Mouse (Mus musculus): Measurements from ENCODE around the gene Cxcr2. TPM values are rescaled to one million over a fixed set of nuclear protein-coding genes. Genes with fewer than 3 reads are reported as not detected.
A peak's percentile ranks its signal among the peaks of the same experiment; 100 is the strongest.

The Cxcr2 gene
- polyA plus RNA-seq, 2 experiments, result 0.51 to 0.59 TPM

- no peaks in the 10 kb centered on the region for H3K4me1 ChIP-seq (replicated peaks; ENCODE audit: control insufficient read depth in 2 of 2, insufficient read depth in 2 of 2, low read length in 1 of 2)
- H3K4me3 ChIP-seq (ENCODE audit: insufficient read depth in 1 of 2, low read depth in 2 of 2, low read length in 2 of 2), result peak within 1 kb of the TSS; percentile 16 to 49
- ATAC-seq (ENCODE audit: insufficient read depth) (no peak), DNase-seq (ENCODE audit: low read depth in 3 of 3, low spot score in 3 of 3) (peak; percentile 17 to 54 (median 33))
- TF ChIP-seq CTCF (IDR thresholded peaks at IDR 0.05; ENCODE audit: low read depth) (peak; percentile 79), EP300 (IDR thresholded peaks at IDR 0.05; ENCODE audit: low read depth) (no peak)
- H3K27me3 ChIP-seq (ENCODE audit: control insufficient read depth, insufficient read depth, low read length), result peaks cover 27% of the 10 kb centered on the region
- no peak within 1 kb of the TSS for H3K27ac ChIP-seq
- no peaks in the 10 kb centered on the region for H3K36me3 ChIP-seq (replicated peaks; ENCODE audit: control insufficient read depth, insufficient read depth, low read depth)
- peak within 1 kb of the TSS; percentile 72 for H3K4me2 ChIP-seq (ENCODE audit: low read depth)
- WGBS (ENCODE audit: insufficient replicate concordance), result 2% methylated on average over 12 of the region's 12 CpGs
- H3K9me3 ChIP-seq (ENCODE audit: control insufficient read depth, low read length), result no peaks in the 10 kb centered on the region
- no peak within 1 kb of the TSS for H3K9ac ChIP-seq (replicated peaks)
Observed at GRCm38 (mm10) chr1:74124991-74125552, 28.7 kb upstream of the Cxcr2 start, which contains the start of gene Rufy4. Gene Rufy4, plus strand, starts transcription at chr1:74125541.

GRCm38 (mm10) chr1:74130883-74131659 lies 22.7 kb upstream of the Cxcr2 start:
- no peak overlapping the region for H3K4me2 ChIP-seq (ENCODE audit: low read depth)
- no peak for ATAC-seq (ENCODE audit: insufficient read depth)
- no peak for TF ChIP-seq EP300 (IDR thresholded peaks at IDR 0.05; ENCODE audit: low read depth)
- peak; percentile 17; the same call in 1 of the 2 replicates for TF ChIP-seq CTCF (IDR thresholded peaks at IDR 0.05; ENCODE audit: low read depth)
- peaks cover 0 to 15% of the 10 kb centered on the region in 2 experiments; a peak in 3 of 4 replicates for H3K4me1 ChIP-seq (replicated peaks; ENCODE audit: control insufficient read depth in 2 of 2, insufficient read depth in 2 of 2, low read length in 1 of 2)
- H3K27me3 ChIP-seq (ENCODE audit: control insufficient read depth, insufficient read depth, low read length), result no peaks in the 10 kb centered on the region
- H3K9ac ChIP-seq (replicated peaks), result no peak overlapping the region
- H3K4me3 ChIP-seq (ENCODE audit: insufficient read depth in 1 of 2, low read depth in 2 of 2, low read length in 2 of 2), result no peak overlapping the region
- no peak overlapping the region for H3K27ac ChIP-seq
- no peaks in the 10 kb centered on the region for H3K9me3 ChIP-seq (ENCODE audit: control insufficient read depth, low read length)
- 66% methylated on average over 8 of the region's 8 CpGs for WGBS (ENCODE audit: insufficient replicate concordance)
- H3K36me3 ChIP-seq (replicated peaks; ENCODE audit: control insufficient read depth, insufficient read depth, low read depth), result no peaks in the 10 kb centered on the region
- DNase-seq (ENCODE audit: low read depth in 3 of 3, low spot score in 3 of 3), result no peak

- TF ChIP-seq CTCF (IDR thresholded peaks at IDR 0.05; ENCODE audit: low read depth) (peak; percentile 21; the same call in 1 of the 2 replicates), EP300 (IDR thresholded peaks at IDR 0.05; ENCODE audit: low read depth) (no peak)
- DNase-seq (ENCODE audit: low read depth in 3 of 3, low spot score in 3 of 3) (no peak), ATAC-seq (ENCODE audit: insufficient read depth) (no peak)
- H3K27me3 ChIP-seq (ENCODE audit: control insufficient read depth, insufficient read depth, low read length), result no peaks in the 10 kb centered on the region
- peaks cover 0 to 15% of the 10 kb centered on the region in 2 experiments; a peak in 3 of 4 replicates for H3K4me1 ChIP-seq (replicated peaks; ENCODE audit: control insufficient read depth in 2 of 2, insufficient read depth in 2 of 2, low read length in 1 of 2)
- 58% methylated on average over 3 of the region's 3 CpGs for WGBS (ENCODE audit: insufficient replicate concordance)
- H3K9me3 ChIP-seq (ENCODE audit: control insufficient read depth, low read length), result no peaks in the 10 kb centered on the region
- H3K36me3 ChIP-seq (replicated peaks; ENCODE audit: control insufficient read depth, insufficient read depth, low read depth), result no peaks in the 10 kb centered on the region
- no peak overlapping the region for H3K27ac ChIP-seq
- no peak overlapping the region for H3K9ac ChIP-seq (replicated peaks)
- H3K4me2 ChIP-seq (ENCODE audit: low read depth), result no peak overlapping the region
- H3K4me3 ChIP-seq (ENCODE audit: insufficient read depth in 1 of 2, low read depth in 2 of 2, low read length in 2 of 2), result no peak overlapping the region
Observed at GRCm38 (mm10) chr1:74132011-74132410, 21.8 kb upstream of the Cxcr2 start.

DNA sequence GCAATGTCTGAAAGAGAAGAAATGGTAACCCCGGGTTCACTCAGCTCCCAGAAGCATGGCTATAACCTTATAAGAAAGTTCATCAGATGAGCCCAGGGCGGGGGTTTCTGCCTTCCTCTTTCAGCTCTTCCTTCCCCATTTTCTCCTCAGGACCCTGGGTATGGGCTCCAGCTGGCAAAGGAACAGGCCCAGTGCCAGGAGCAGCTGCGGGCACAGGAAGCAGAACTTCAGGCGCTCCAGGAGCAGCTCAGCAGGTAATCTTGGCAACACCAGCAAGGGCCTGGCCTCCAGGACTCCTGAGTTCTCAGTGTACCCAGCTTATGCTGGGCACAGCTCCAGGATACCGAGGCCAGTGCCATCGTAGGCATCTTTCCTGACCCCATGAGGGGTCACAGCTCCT lies 19.8 kb upstream of the Cxcr2 start:
- DNase-seq (ENCODE audit: low read depth in 3 of 3, low spot score in 3 of 3), result no peak
- no peaks in the 10 kb centered on the region for H3K9me3 ChIP-seq (ENCODE audit: control insufficient read depth, low read length)
- TF ChIP-seq EP300 (IDR thresholded peaks at IDR 0.05; ENCODE audit: low read depth) (no peak), CTCF (IDR thresholded peaks at IDR 0.05; ENCODE audit: low read depth) (no peak)

GRCm38 (mm10) chr1:74135326-74135950 lies 18.4 kb upstream of the Cxcr2 start:
- H3K27ac ChIP-seq, result no peak overlapping the region
- WGBS (ENCODE audit: insufficient replicate concordance), result 27% methylated on average over 6 of the region's 6 CpGs
- TF ChIP-seq EP300 (IDR thresholded peaks at IDR 0.05; ENCODE audit: low read depth), result peak; percentile 33; the same call in 1 of the 2 replicates
- no peak for TF ChIP-seq CTCF (IDR thresholded peaks at IDR 0.05; ENCODE audit: low read depth)
- ATAC-seq (ENCODE audit: insufficient read depth) (peak; percentile 62), DNase-seq (ENCODE audit: low read depth in 3 of 3, low spot score in 3 of 3) (peak in 2 of 3 experiments; percentile 23 to 24)
- H3K27me3 ChIP-seq (ENCODE audit: control insufficient read depth, insufficient read depth, low read length), result no peaks in the 10 kb centered on the region
- H3K4me2 ChIP-seq (ENCODE audit: low read depth), result 0 out of 2 replicates have a peak overlapping the region, but pooled peaks have one; percentile 2
- H3K4me1 ChIP-seq (replicated peaks; ENCODE audit: control insufficient read depth in 2 of 2, insufficient read depth in 2 of 2, low read length in 1 of 2), result peaks cover 0 to 15% of the 10 kb centered on the region in 2 experiments; a peak in 3 of 4 replicates
- H3K36me3 ChIP-seq (replicated peaks; ENCODE audit: control insufficient read depth, insufficient read depth, low read depth), result no peaks in the 10 kb centered on the region
- H3K9ac ChIP-seq (replicated peaks), result no peak overlapping the region
- no peaks in the 10 kb centered on the region for H3K9me3 ChIP-seq (ENCODE audit: control insufficient read depth, low read length)
- H3K4me3 ChIP-seq (ENCODE audit: insufficient read depth in 1 of 2, low read depth in 2 of 2, low read length in 2 of 2), result no peak overlapping the region

More for the DNA sequence above, 19.8 kb upstream of the Cxcr2 start:
- no peak overlapping the region for H3K4me3 ChIP-seq (ENCODE audit: insufficient read depth in 1 of 2, low read depth in 2 of 2, low read length in 2 of 2)
- no peak overlapping the region for H3K4me2 ChIP-seq (ENCODE audit: low read depth)
- no peak overlapping the region for H3K9ac ChIP-seq (replicated peaks)
- no peak for ATAC-seq (ENCODE audit: insufficient read depth)
- H3K27me3 ChIP-seq (ENCODE audit: control insufficient read depth, insufficient read depth, low read length), result no peaks in the 10 kb centered on the region
- no peak overlapping the region for H3K27ac ChIP-seq
- WGBS (ENCODE audit: insufficient replicate concordance), result 39% methylated on average over 6 of the region's 6 CpGs
- H3K36me3 ChIP-seq (replicated peaks; ENCODE audit: control insufficient read depth, insufficient read depth, low read depth), result no peaks in the 10 kb centered on the region
- H3K4me1 ChIP-seq (replicated peaks; ENCODE audit: control insufficient read depth in 2 of 2, insufficient read depth in 2 of 2, low read length in 1 of 2), result peaks cover 0 to 15% of the 10 kb centered on the region in 2 experiments; a peak in 3 of 4 replicates
